Mouse (Mus musculus): ENCODE results near the gene Higd2a. TPM values are rescaled to one million over a fixed set of nuclear protein-coding genes. Genes with fewer than 3 reads are reported as not detected.

The Higd2a gene
- 143 and 148 TPM in 2 replicates for polyA plus RNA-seq (2016; fragmentation: Nextera tagmentation; extraction: Ambion mirVana)

GRCm38 (mm10) chr13:54589996-54590951 lies at the start of gene Higd2a, which contains the start of gene Nop16:
Gene Higd2a (plus strand): TSS chr13:54590207.
Gene Nop16 (minus strand): TSS chr13:54590090.
- peak; percentile 93 for DNase-seq (ENCODE audit: low spot score)
- Histone ChIP-seq H3K9me3 (replicated peaks) (no peaks in the 10 kb centered on the region), H3K36me3 (peaks cover 47% of the 10 kb centered on the region), H3K27ac (peak within 1 kb of the TSS; percentile 85), H3K4me3 (peak within 1 kb of the TSS; percentile 79), H3K27me3 (ENCODE audit: low read depth, poor library complexity, severe bottlenecking) (no peaks in the 10 kb centered on the region), H3K4me1 (peaks cover 11% of the 10 kb centered on the region)
- under 1% methylated on average over 51 of the region's 51 CpGs for WGBS

GRCm38 (mm10) chr13:54548036-54548435 lies 42.0 kb upstream of the Higd2a start:
- H3K36me3 ChIP-seq = peaks cover 81% of the 10 kb centered on the region
- no peak overlapping the region for H3K27ac ChIP-seq
- no peaks in the 10 kb centered on the region for H3K4me1 ChIP-seq
- no peaks in the 10 kb centered on the region for H3K27me3 ChIP-seq (ENCODE audit: low read depth, poor library complexity, severe bottlenecking)
- H3K4me3 ChIP-seq = no peak overlapping the region
- H3K9me3 ChIP-seq (replicated peaks) = no peaks in the 10 kb centered on the region
- WGBS = 90% methylated on average over 7 of the region's 7 CpGs
- no peak for DNase-seq (ENCODE audit: low spot score)

- peaks cover 97% of the 10 kb centered on the region for H3K36me3 ChIP-seq
- no peaks in the 10 kb centered on the region for H3K9me3 ChIP-seq (replicated peaks)
- H3K4me1 ChIP-seq = no peaks in the 10 kb centered on the region
- H3K27me3 ChIP-seq (ENCODE audit: low read depth, poor library complexity, severe bottlenecking) = no peaks in the 10 kb centered on the region
- H3K27ac ChIP-seq = no peak overlapping the region
- 93% methylated on average over 9 of the region's 9 CpGs for WGBS
- DNase-seq (ENCODE audit: low spot score) = no peak
- H3K4me3 ChIP-seq = no peak overlapping the region
Observed at GRCm38 (mm10) chr13:54556176-54556575, 33.8 kb upstream of the Higd2a start.

GRCm38 (mm10) chr13:54556796-54557195 lies 33.2 kb upstream of the Higd2a start:
- Histone ChIP-seq H3K9me3 (replicated peaks) (no peaks in the 10 kb centered on the region), H3K4me3 (no peak overlapping the region), H3K4me1 (no peaks in the 10 kb centered on the region), H3K27me3 (ENCODE audit: low read depth, poor library complexity, severe bottlenecking) (no peaks in the 10 kb centered on the region), H3K36me3 (peaks cover 97% of the 10 kb centered on the region), H3K27ac (no peak overlapping the region)
- DNase-seq (ENCODE audit: low spot score) = no peak
- 93% methylated on average over 3 of the region's 3 CpGs for WGBS

- Histone ChIP-seq H3K27ac (no peak overlapping the region), H3K9me3 (replicated peaks) (no peaks in the 10 kb centered on the region), H3K4me1 (no peaks in the 10 kb centered on the region), H3K4me3 (no peak overlapping the region), H3K36me3 (peaks cover 97% of the 10 kb centered on the region), H3K27me3 (ENCODE audit: low read depth, poor library complexity, severe bottlenecking) (no peaks in the 10 kb centered on the region)
- WGBS = 100% methylated on average over 1 of the region's 1 CpGs
- no peak for DNase-seq (ENCODE audit: low spot score)
Observed at GRCm38 (mm10) chr13:54557652-54558051, 32.4 kb upstream of the Higd2a start.

GRCm38 (mm10) chr13:54559656-54560055 lies 30.4 kb upstream of the Higd2a start:
- Histone ChIP-seq H3K9me3 (replicated peaks) (no peaks in the 10 kb centered on the region), H3K27me3 (ENCODE audit: low read depth, poor library complexity, severe bottlenecking) (no peaks in the 10 kb centered on the region), H3K36me3 (peaks cover 92% of the 10 kb centered on the region), H3K27ac (no peak overlapping the region), H3K4me1 (peaks cover 8% of the 10 kb centered on the region), H3K4me3 (no peak overlapping the region)
- DNase-seq (ENCODE audit: low spot score) = no peak
- WGBS = 91% methylated on average over 2 of the region's 2 CpGs

- no peak overlapping the region for H3K27ac ChIP-seq
- H3K9me3 ChIP-seq (replicated peaks) = no peaks in the 10 kb centered on the region
- DNase-seq (ENCODE audit: low spot score) = no peak
- H3K4me1 ChIP-seq = peaks cover 12% of the 10 kb centered on the region
- H3K36me3 ChIP-seq = peaks cover 83% of the 10 kb centered on the region
- no peaks in the 10 kb centered on the region for H3K27me3 ChIP-seq (ENCODE audit: low read depth, poor library complexity, severe bottlenecking)
- 94% methylated on average over 7 of the region's 7 CpGs for WGBS
- H3K4me3 ChIP-seq = no peak overlapping the region
Observed at GRCm38 (mm10) chr13:54560608-54561007, 29.4 kb upstream of the Higd2a start.

GRCm38 (mm10) chr13:54562562-54562961 lies 27.4 kb upstream of the Higd2a start:
- Histone ChIP-seq H3K27me3 (ENCODE audit: low read depth, poor library complexity, severe bottlenecking) (no peaks in the 10 kb centered on the region), H3K9me3 (replicated peaks) (no peaks in the 10 kb centered on the region), H3K36me3 (peaks cover 63% of the 10 kb centered on the region), H3K27ac (no peak overlapping the region), H3K4me1 (peaks cover 15% of the 10 kb centered on the region), H3K4me3 (no peak overlapping the region)
- 89% methylated on average over 7 of the region's 7 CpGs for whole genome bisulfite sequencing
- DNase-seq (ENCODE audit: low spot score) = no peak

GRCm38 (mm10) chr13:54564232-54565200 lies 25.5 kb upstream of the Higd2a start:
- peaks cover 44% of the 10 kb centered on the region for H3K36me3 ChIP-seq
- DNase-seq (ENCODE audit: low spot score) = no peak
- H3K4me1 ChIP-seq = peaks cover 15% of the 10 kb centered on the region
- H3K27me3 ChIP-seq (ENCODE audit: low read depth, poor library complexity, severe bottlenecking) = no peaks in the 10 kb centered on the region
- peak overlapping the region; percentile 80 for H3K4me3 ChIP-seq
- H3K9me3 ChIP-seq (replicated peaks) = no peaks in the 10 kb centered on the region
- WGBS = 14% methylated on average over 45 of the region's 45 CpGs
- H3K27ac ChIP-seq = peak overlapping the region; percentile 88

- H3K36me3 ChIP-seq = peaks cover 37% of the 10 kb centered on the region
- H3K4me3 ChIP-seq = peak within 1 kb of the TSS; percentile 80
Observed at GRCm38 (mm10) chr13:54565201-54565581, 24.8 kb upstream of the Higd2a start, which contains the start of gene 4833439L19Rik. Gene 4833439L19Rik (minus strand): TSS chr13:54565435.

GRCm38 (mm10) chr13:54565594-54566345 lies 24.2 kb upstream of the Higd2a start:
- peaks cover 31% of the 10 kb centered on the region for H3K36me3 ChIP-seq
- peaks cover 15% of the 10 kb centered on the region for H3K4me1 ChIP-seq
- peak overlapping the region; percentile 88 for H3K27ac ChIP-seq
- H3K4me3 ChIP-seq = peak overlapping the region; percentile 80
- 46% methylated on average over 8 of the region's 8 CpGs for WGBS
- no peaks in the 10 kb centered on the region for H3K27me3 ChIP-seq (ENCODE audit: low read depth, poor library complexity, severe bottlenecking)
- H3K9me3 ChIP-seq (replicated peaks) = no peaks in the 10 kb centered on the region
- DNase-seq (ENCODE audit: low spot score) = peak; percentile 53

More at GRCm38 (mm10) chr13:54565201-54565581, 24.8 kb upstream of the Higd2a start, which contains the start of gene 4833439L19Rik:
- Histone ChIP-seq H3K27ac (peak within 1 kb of the TSS; percentile 88), H3K27me3 (ENCODE audit: low read depth, poor library complexity, severe bottlenecking) (no peaks in the 10 kb centered on the region), H3K4me1 (peaks cover 15% of the 10 kb centered on the region), H3K9me3 (replicated peaks) (no peaks in the 10 kb centered on the region)
- peak; percentile 96 for DNase-seq (ENCODE audit: low spot score)
- under 1% methylated on average over 27 of the region's 27 CpGs for WGBS

- Histone ChIP-seq H3K4me1 (peaks cover 15% of the 10 kb centered on the region), H3K36me3 (peaks cover 5% of the 10 kb centered on the region; the same call in 1 of the 2 replicates), H3K27ac (no peak overlapping the region), H3K27me3 (ENCODE audit: low read depth, poor library complexity, severe bottlenecking) (peaks cover 9% of the 10 kb centered on the region), H3K9me3 (replicated peaks) (no peaks in the 10 kb centered on the region), H3K4me3 (no peak overlapping the region)
- 47% methylated on average over 5 of the region's 5 CpGs for WGBS
- DNase-seq (ENCODE audit: low spot score) = no peak
Observed at GRCm38 (mm10) chr13:54568380-54568779, 21.6 kb upstream of the Higd2a start.
